In genomic region chr11:69546423-69547053, GRCm38 (mm10) we compare ENCODE assay signal across 9 mouse cellular contexts. TPM values are rescaled to one million over a fixed set of nuclear protein-coding genes. Genes with fewer than 3 reads are reported as not detected.
A peak's percentile ranks its signal among the peaks of the same experiment; 100 is the strongest.
DNase-seq lines count a peak whose midpoint lies in the region; ATAC-seq and TF ChIP-seq lines count a peak whose summit lies in the region.
"Had no signal": no experiment of that assay in that cellular context is flagged by ENCODE, and none has a peak within 500 bp of the region (broad histone marks: within the 10 kb centered on the region; RNA-seq: fewer than 3 reads in every experiment).

No protein-coding gene starts in this region.

- H3K4me1 ChIP-seq in intestine, embryonic 15.5 days (replicated peaks) = peaks cover 27% of the 10 kb centered on the region
- peaks cover 48% of the 10 kb centered on the region for H3K4me1 ChIP-seq in midbrain, embryonic 11.5 days (ENCODE audit: control insufficient read depth, insufficient read depth, low read length)
- peaks cover 11% of the 10 kb centered on the region; the same call in 1 of the 2 replicates for H3K4me1 ChIP-seq in small intestine, adult 2 months (ENCODE audit: control insufficient read depth, insufficient read depth, insufficient read length, low read length)

- TF ChIP-seq CTCF in small intestine, adult 2 months (IDR thresholded peaks at IDR 0.05; ENCODE audit: extremely low read depth, insufficient read length, insufficient replicate concordance, low read depth, low read length) = peak; percentile 45

- H3K27ac ChIP-seq in intestine, embryonic 15.5 days = peak overlapping the region; percentile 84
- H3K27ac ChIP-seq in midbrain, embryonic 11.5 days (ENCODE audit: low read depth, low read length) = peak overlapping the region; percentile 87
- no peak overlapping the region for H3K27ac ChIP-seq in small intestine, adult 2 months (ENCODE audit: insufficient read depth, low read depth, low read length)

- WGBS in intestine, embryonic 15.5 days = under 1% methylated on average over 44 of the region's 44 CpGs
- WGBS in midbrain, embryonic 11.5 days = under 1% methylated on average over 44 of the region's 44 CpGs
- under 1% methylated on average over 44 of the region's 44 CpGs for WGBS in small intestine, adult 2 months

- TF ChIP-seq POLR2A in small intestine, adult 2 months (IDR thresholded peaks at IDR 0.05; ENCODE audit: low read depth, low read length) = no peak; the same call in 1 of the 2 replicates

- peak; percentile 80 to 89 for DNase-seq in adrenal gland, adult (ENCODE audit: inconsistent age in 2 of 2, low spot score in 1 of 2)
- DNase-seq in embryo, embryonic 10.5 days (ENCODE audit: low spot score) = peak; percentile 86
- DNase-seq in gastrocnemius, postnatal 25 days = peak; percentile 50
- DNase-seq in left cerebral cortex, postnatal 4 days = peak; percentile 88
- DNase-seq in midbrain, embryonic 11.5 days (ENCODE audit: low spot score, missing footprints) = peak; percentile 98

- peak overlapping the region; percentile 49 for H3K4me3 ChIP-seq in intestine, embryonic 15.5 days (replicated peaks)
- H3K4me3 ChIP-seq in midbrain, embryonic 11.5 days (ENCODE audit: low read depth, low read length) = peak overlapping the region; percentile 41
- H3K4me3 ChIP-seq in small intestine, adult 2 months (ENCODE audit: low read depth, low read length) = peak overlapping the region; percentile 63

- H3K9me3 ChIP-seq in intestine, embryonic 15.5 days = no peaks in the 10 kb centered on the region
- no peaks in the 10 kb centered on the region for H3K9me3 ChIP-seq in midbrain, embryonic 11.5 days (ENCODE audit: control insufficient read depth, low read length)

- H3K9ac ChIP-seq in intestine, embryonic 15.5 days = peak overlapping the region; percentile 52
- H3K9ac ChIP-seq in midbrain, embryonic 11.5 days (ENCODE audit: low read length) = peak overlapping the region; percentile 86

- no peaks in the 10 kb centered on the region for H3K27me3 ChIP-seq in intestine, embryonic 15.5 days (replicated peaks)
- H3K27me3 ChIP-seq in midbrain, embryonic 11.5 days (ENCODE audit: control insufficient read depth, insufficient read depth, low read length) = no peaks in the 10 kb centered on the region
- no peaks in the 10 kb centered on the region for H3K27me3 ChIP-seq in small intestine, adult 2 months (ENCODE audit: control insufficient read depth, insufficient read depth, low read length)

- intact Hi-C loops in left cerebral cortex, postnatal 4 days (cut with DNase I) = no loop called here

- no peaks in the 10 kb centered on the region for H3K36me3 ChIP-seq in intestine, embryonic 15.5 days
- H3K36me3 ChIP-seq in midbrain, embryonic 11.5 days (ENCODE audit: control insufficient read depth, insufficient read depth, low read length) = no peaks in the 10 kb centered on the region
- H3K36me3 ChIP-seq in small intestine, adult 2 months (ENCODE audit: control insufficient read depth, insufficient read depth, low read length) = no peaks in the 10 kb centered on the region

- peak overlapping the region; percentile 86 for H3K4me2 ChIP-seq in intestine, embryonic 15.5 days (replicated peaks)
- H3K4me2 ChIP-seq in midbrain, embryonic 11.5 days = peak overlapping the region; percentile 91

- peak; percentile 75 for ATAC-seq in intestine, embryonic 15.5 days
- ATAC-seq in midbrain, embryonic 11.5 days (ENCODE audit: low FRiP score) = peak; percentile 73
- no peak for ATAC-seq in monocyte, adult 5-6 weeks (replicated peaks; ENCODE audit: insufficient number of reproducible peaks, low FRiP score, low TSS enrichment, poor library complexity, severe bottlenecking)

RNA-seq across cellular contexts. Expression of gene Dnah2, which starts 2.4 kb away (rescaled TPM):
- total RNA-seq in gastrocnemius, postnatal 25 days (2021) = under 1 TPM; 0.03 to 0.48 TPM
- 0.77 and 0.87 TPM in 2 replicates for polyA plus RNA-seq in intestine, embryonic 15.5 days (2015; fragmentation: Nextera tagmentation; extraction: Ambion mirVana)
- 1 to 10 TPM; 9.3 to 9.7 TPM for total RNA-seq in left cerebral cortex, postnatal 4 days (2021)
- polyA plus RNA-seq in midbrain, embryonic 11.5 days (2014; fragmentation: Nextera tagmentation; extraction: Ambion mirVana) = 1.00 and 1.9 TPM in 2 replicates
- polyA plus RNA-seq in small intestine, adult 2 months (2012; rRNA removed) = 0.22 and 0.23 TPM in 2 replicates
- total RNA-seq in monocyte, adult 5-6 weeks (2017) = 1.4 to 6.4 TPM (median 4.7 TPM) in 3 replicates

RNA-seq across cellular contexts. Expression of gene Efnb3, which starts 13.5 kb away (rescaled TPM):
- total RNA-seq in gastrocnemius, postnatal 25 days (2021) = under 1 TPM; 0.35 to 0.69 TPM
- polyA plus RNA-seq in intestine, embryonic 15.5 days (2015; fragmentation: Nextera tagmentation; extraction: Ambion mirVana) = 9.8 and 10.2 TPM in 2 replicates
- 100 to 1,000 TPM; 180 to 225 TPM for total RNA-seq in left cerebral cortex, postnatal 4 days (2021)
- 11.0 and 12.3 TPM in 2 replicates for polyA plus RNA-seq in midbrain, embryonic 11.5 days (2014; fragmentation: Nextera tagmentation; extraction: Ambion mirVana)
- polyA plus RNA-seq in small intestine, adult 2 months (2012; rRNA removed) = 0.79 and 1.5 TPM in 2 replicates
- 0.49 to 0.96 TPM in 2 of 3 replicates, not detected in the other for total RNA-seq in monocyte, adult 5-6 weeks (2017)

RNA-seq across cellular contexts. Expression of gene Wrap53, which starts 33.5 kb away (rescaled TPM):
- total RNA-seq in gastrocnemius, postnatal 25 days (2021) = 1 to 10 TPM; 3.4 to 3.7 TPM
- polyA plus RNA-seq in intestine, embryonic 15.5 days (2015; fragmentation: Nextera tagmentation; extraction: Ambion mirVana) = 25.1 and 25.6 TPM in 2 replicates
- 1 to 10 TPM; 8.5 to 8.6 TPM for total RNA-seq in left cerebral cortex, postnatal 4 days (2021)
- polyA plus RNA-seq in midbrain, embryonic 11.5 days (2014; fragmentation: Nextera tagmentation; extraction: Ambion mirVana) = 35.1 and 36.4 TPM in 2 replicates
- polyA plus RNA-seq in small intestine, adult 2 months (2012; rRNA removed) = 11.4 and 20.2 TPM in 2 replicates
- total RNA-seq in monocyte, adult 5-6 weeks (2017) = 2.8 to 9.4 TPM (median 3.8 TPM) in 3 replicates

RNA-seq across cellular contexts. Expression of gene Trp53, which starts 33.6 kb away (rescaled TPM):
- 10 to 100 TPM; 12.2 to 12.7 TPM for total RNA-seq in gastrocnemius, postnatal 25 days (2021)
- polyA plus RNA-seq in intestine, embryonic 15.5 days (2015; fragmentation: Nextera tagmentation; extraction: Ambion mirVana) = 140 and 143 TPM in 2 replicates
- 10 to 100 TPM; 38.0 to 39.1 TPM for total RNA-seq in left cerebral cortex, postnatal 4 days (2021)
- polyA plus RNA-seq in midbrain, embryonic 11.5 days (2014; fragmentation: Nextera tagmentation; extraction: Ambion mirVana) = 144 and 147 TPM in 2 replicates
- polyA plus RNA-seq in small intestine, adult 2 months (2012; rRNA removed) = 28.2 and 57.1 TPM in 2 replicates
- 11.9 to 26.9 TPM (median 24.5 TPM) in 3 replicates for total RNA-seq in monocyte, adult 5-6 weeks (2017)

RNA-seq across cellular contexts. Expression of gene Atp1b2, which starts 59.2 kb away (rescaled TPM):
- total RNA-seq in gastrocnemius, postnatal 25 days (2021) = 100 to 1,000 TPM; 365 to 378 TPM
- 5.8 and 6.8 TPM in 2 replicates for polyA plus RNA-seq in intestine, embryonic 15.5 days (2015; fragmentation: Nextera tagmentation; extraction: Ambion mirVana)
- 100 to 1,000 TPM; 166 to 200 TPM for total RNA-seq in left cerebral cortex, postnatal 4 days (2021)
- 10.4 and 12.2 TPM in 2 replicates for polyA plus RNA-seq in midbrain, embryonic 11.5 days (2014; fragmentation: Nextera tagmentation; extraction: Ambion mirVana)
- 2.5 and 4.5 TPM in 2 replicates for polyA plus RNA-seq in small intestine, adult 2 months (2012; rRNA removed)
- total RNA-seq in monocyte, adult 5-6 weeks (2017) = not detected in 3 replicates
- total RNA-seq: neutrophil, adult 5-6 weeks had no signal

Comparison
In these comparisons a context has a peak if more than half of its experiments do, and no peak if none do; other contexts are left out.
1. RNA of gene Efnb3, which starts 13.5 kb away (total RNA-seq): 180 to 225 TPM in left cerebral cortex, postnatal 4 days; 0.35 to 0.69 TPM in gastrocnemius, postnatal 25 days and 0.49 to 0.96 TPM in monocyte, adult 5-6 weeks; every median in the first group is over 10 times any median in the second.
2. Peak in every context shown above with its lines, with median percentiles within 50 percentile points of each other: DNase-seq and H3K4me3 ChIP-seq.